Mouse (Mus musculus) thymus, adult 2 months (tissue): Measurements from ENCODE around the gene Polr1e. TPM values are rescaled to one million over a fixed set of nuclear protein-coding genes. Genes with fewer than 3 reads are reported as not detected.

Experiments
- DNase-seq: peaks from one replicate; pipeline ENCODE4 v3.0.0; 2021
- H3K27ac ChIP-seq: fragments of 200-500 bp; 2 replicates; pipeline ENCODE4 v1.5.1; 2012; ENCODE audit warnings: low read length, control low read depth; ENCODE audit not compliant: control insufficient read depth, insufficient read depth
- H3K27me3 ChIP-seq: fragments of 200-500 bp; 2 replicates; pipeline ENCODE4 v1.6.1; 2012; ENCODE audit warnings: mild to moderate bottlenecking, low read length, moderate library complexity, mixed read lengths; ENCODE audit not compliant: control insufficient read depth, insufficient read depth
- H3K36me3 ChIP-seq: fragments of 200-500 bp; 2 replicates; pipeline ENCODE4 v1.6.1; 2012; ENCODE audit warnings: mild to moderate bottlenecking, low read length, moderate library complexity; ENCODE audit not compliant: control insufficient read depth, insufficient read depth
- H3K4me1 ChIP-seq: fragments of 200-500 bp; replicated peaks from 2 replicates; pipeline ENCODE4 v1.6.1; 2012; ENCODE audit warnings: low read length; ENCODE audit not compliant: control insufficient read depth, insufficient read depth
- H3K4me3 ChIP-seq: fragments of 200-500 bp; 2 replicates; pipeline ENCODE4 v1.5.1; 2012; ENCODE audit warnings: mild to moderate bottlenecking, low read length, control low read depth, moderate library complexity; ENCODE audit not compliant: control insufficient read depth, insufficient read depth
- CTCF ChIP-seq: fragments of 200-500 bp; IDR thresholded peaks from 2 replicates; pipeline ENCODE4 v1.5.1; 2012; ENCODE audit warnings: mild to moderate bottlenecking, control low read depth, low read length, moderate library complexity, borderline replicate concordance; ENCODE audit not compliant: control insufficient read depth, poor library complexity, insufficient read depth; ENCODE audit errors: extremely low read depth
- POLR2A ChIP-seq: fragments of 200-500 bp; IDR thresholded peaks from 2 replicates; pipeline ENCODE4 v1.6.1; 2012; ENCODE audit warnings: mild to moderate bottlenecking, low read length, control low read depth, moderate library complexity; ENCODE audit not compliant: control insufficient read depth, poor library complexity, insufficient read depth; ENCODE audit errors: extremely low read depth
- WGBS: fragments of 180-500 bp; shearing (Covaris S2); methylation state at CpG from one replicate; pipeline ENCODE4 v1.1.7; 2018; 5-methylcytosine and 5-hydroxymethylcytosine counted together
- polyA plus RNA-seq: library from polyadenylated mRNA; depleted of rRNA; stranded (reverse); fragments of >200 nt; gene quantifications from 2 replicates; pipeline ENCODE4 v1.2.3, GENCODE M21; 2012; rRNA removed

The Polr1e gene
- 11.1 and 14.6 TPM in 2 replicates for polyA plus RNA-seq

DNA sequence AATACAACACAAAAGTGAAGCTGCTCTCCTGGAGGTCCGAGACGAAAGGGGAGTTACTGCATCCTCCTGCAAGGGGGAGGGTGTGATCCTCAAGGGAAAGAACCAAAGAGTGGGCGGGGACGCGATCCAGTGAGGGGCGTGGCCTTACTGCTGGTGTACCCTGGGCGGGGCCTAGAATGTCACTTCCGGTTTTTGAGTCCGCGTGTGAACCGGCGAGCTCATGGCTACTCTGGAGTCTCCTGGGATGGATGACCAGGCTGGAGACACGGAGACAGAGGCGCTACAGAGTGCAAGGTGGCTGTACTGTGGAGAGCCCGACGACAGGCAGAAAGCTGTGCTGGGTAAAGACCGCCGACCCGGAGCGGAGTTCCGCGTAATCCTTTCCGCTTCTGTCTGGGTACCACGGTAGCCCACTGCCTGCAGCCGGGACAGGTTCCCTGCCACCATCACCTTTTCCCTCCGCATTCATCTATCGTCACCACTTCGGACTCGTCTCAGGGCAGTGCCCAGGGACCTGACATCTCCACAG is at the start of gene Polr1e:
Gene Polr1e, plus strand, starts transcription at position 132 of the 529 bp plus-strand sequence.
- Histone ChIP-seq H3K4me3 (peak within 1 kb of the TSS; percentile 63), H3K36me3 (no peaks in the 10 kb centered on the region), H3K27me3 (no peaks in the 10 kb centered on the region), H3K4me1 (peaks cover 12% of the 10 kb centered on the region), H3K27ac (no peak within 1 kb of the TSS)
- peak; percentile 96 for DNase-seq
- under 1% methylated on average over 29 of the region's 29 CpGs for WGBS
- no peak for TF ChIP-seq POLR2A
- no peak for TF ChIP-seq CTCF

DNA sequence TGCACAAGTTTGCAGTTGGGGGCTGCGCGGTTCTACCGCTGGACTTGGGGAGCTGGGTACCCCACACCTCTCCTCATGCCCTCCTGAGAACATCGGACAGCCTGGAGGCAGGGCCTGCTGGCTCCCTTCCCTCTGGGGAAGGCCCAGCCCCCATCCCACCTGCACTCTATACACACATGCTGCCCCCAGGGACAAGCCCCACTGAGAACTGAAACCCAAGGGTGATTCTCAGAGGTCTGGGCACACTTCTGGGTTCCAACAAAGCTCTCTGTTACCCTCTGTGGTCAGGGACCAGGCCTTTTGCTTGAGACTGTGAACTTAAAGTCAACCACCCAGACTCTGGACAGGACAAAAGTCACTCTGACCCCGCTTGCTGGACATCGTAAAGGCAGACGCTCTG is 48.3 kb upstream of the Polr1e start:
- Histone ChIP-seq H3K36me3 (no peaks in the 10 kb centered on the region), H3K27ac (no peak overlapping the region), H3K4me3 (no peak overlapping the region), H3K27me3 (no peaks in the 10 kb centered on the region), H3K4me1 (peaks cover 6% of the 10 kb centered on the region)
- DNase-seq: no peak
- 92% methylated on average over 7 of the region's 7 CpGs for WGBS
- no peak for TF ChIP-seq CTCF
- no peak for TF ChIP-seq POLR2A

DNA sequence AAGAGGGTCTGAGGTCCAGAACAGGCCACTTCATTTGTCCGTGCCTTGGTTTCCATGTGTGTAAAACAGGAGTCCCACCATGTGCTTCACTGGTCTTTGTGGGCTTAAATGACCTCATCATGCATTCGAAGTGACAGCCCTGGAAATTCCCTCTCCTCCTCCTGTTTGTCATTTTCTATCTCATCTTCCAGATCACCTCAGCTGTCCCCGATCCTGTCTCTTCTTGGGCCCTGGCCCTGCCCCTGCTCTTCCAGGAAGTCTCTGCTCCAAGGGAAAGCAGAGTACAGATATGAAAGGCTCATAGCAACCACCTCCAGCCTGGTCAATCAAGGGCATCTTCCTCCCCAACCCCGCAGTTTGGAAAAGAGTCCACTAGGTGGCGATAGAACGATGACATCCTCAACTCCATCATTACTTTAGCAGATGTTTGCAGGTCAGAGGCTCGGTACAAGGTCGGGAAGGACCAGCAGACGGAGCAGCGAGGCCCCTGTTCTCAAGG is 47.7 kb upstream of the Polr1e start:
- Histone ChIP-seq H3K27ac (no peak overlapping the region), H3K4me1 (peaks cover 6% of the 10 kb centered on the region), H3K36me3 (no peaks in the 10 kb centered on the region), H3K4me3 (no peak overlapping the region), H3K27me3 (no peaks in the 10 kb centered on the region)
- DNase-seq: peak; percentile 46
- 22% methylated on average over 10 of the region's 10 CpGs for WGBS
- TF ChIP-seq POLR2A (no peak), CTCF (peak; percentile 77; the same call in 1 of the 2 replicates)

DNA sequence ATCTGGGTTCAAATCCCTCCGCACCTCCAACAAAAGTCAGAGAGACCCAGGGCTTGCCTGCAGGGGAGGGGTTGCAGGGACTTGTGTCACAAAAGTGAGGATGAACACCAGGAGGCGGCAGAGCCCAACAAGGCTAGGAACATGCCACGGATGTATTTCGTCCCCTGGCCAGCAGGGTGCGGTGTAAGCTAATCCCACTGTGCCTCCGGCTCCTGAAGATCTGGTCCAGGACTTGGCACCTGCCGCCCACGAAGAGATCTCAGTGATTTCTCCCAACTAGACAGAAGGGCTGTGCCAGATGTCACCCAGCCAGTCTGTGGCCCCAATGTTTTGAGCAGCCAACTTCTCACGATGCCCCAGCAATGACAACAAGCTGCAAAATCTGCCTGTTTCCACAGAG is 44.9 kb upstream of the Polr1e start:
- Histone ChIP-seq H3K36me3 (no peaks in the 10 kb centered on the region), H3K27me3 (no peaks in the 10 kb centered on the region), H3K4me3 (peak overlapping the region; percentile 17; the same call in 1 of the 2 replicates), H3K4me1 (peaks cover 6% of the 10 kb centered on the region), H3K27ac (no peak overlapping the region)
- DNase-seq: peak; percentile 93
- TF ChIP-seq CTCF: peak; percentile 94
- no peak for TF ChIP-seq POLR2A
- 10% methylated on average over 9 of the region's 9 CpGs for WGBS

DNA sequence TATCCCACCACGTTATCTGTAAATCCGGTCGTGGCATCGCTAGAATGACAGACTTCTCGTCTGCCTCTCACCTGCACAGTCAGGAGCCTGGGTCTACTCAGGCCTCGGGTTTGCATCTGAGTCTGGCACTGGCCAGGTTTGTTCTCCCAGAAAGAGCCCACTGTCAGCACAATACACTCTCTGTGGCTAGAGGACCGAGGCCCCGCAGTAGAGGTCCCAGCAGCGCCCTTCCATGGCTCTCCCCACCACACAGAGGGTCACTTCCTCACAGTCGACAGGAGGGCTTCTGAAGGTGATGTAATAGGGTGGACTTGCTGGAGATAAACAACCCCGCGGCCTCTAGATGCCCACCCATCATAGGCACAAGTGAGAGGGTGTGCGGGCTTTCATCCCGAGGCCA is 44.5 kb upstream of the Polr1e start:
- Histone ChIP-seq H3K27me3 (no peaks in the 10 kb centered on the region), H3K4me1 (peaks cover 6% of the 10 kb centered on the region), H3K4me3 (peak overlapping the region; percentile 17; the same call in 1 of the 2 replicates), H3K36me3 (no peaks in the 10 kb centered on the region), H3K27ac (no peak overlapping the region)
- TF ChIP-seq POLR2A: no peak
- TF ChIP-seq CTCF: no peak
- 55% methylated on average over 14 of the region's 14 CpGs for WGBS
- DNase-seq: no peak

DNA sequence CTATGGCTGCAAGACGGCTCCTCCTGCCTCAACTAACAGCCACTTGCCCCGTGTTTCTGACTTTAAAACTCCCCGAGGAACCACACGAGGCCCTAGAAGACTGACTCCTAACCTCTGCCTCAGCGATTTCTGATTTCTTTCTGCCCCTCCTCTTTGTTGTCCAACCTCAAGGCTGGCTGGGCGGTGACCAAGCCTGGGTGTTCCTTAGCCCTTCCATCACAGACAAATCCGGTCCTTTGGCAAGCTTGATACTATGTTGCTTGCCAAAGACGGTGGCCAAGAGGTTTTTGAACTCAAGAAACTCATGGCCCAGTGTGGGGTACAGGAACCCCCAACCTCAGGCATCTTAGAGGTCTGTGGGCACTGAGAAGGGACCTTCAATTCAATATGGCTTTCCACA is 44.1 kb upstream of the Polr1e start:
- TF ChIP-seq POLR2A (no peak), CTCF (no peak)
- Histone ChIP-seq H3K4me1 (peaks cover 6% of the 10 kb centered on the region), H3K36me3 (no peaks in the 10 kb centered on the region), H3K27ac (no peak overlapping the region), H3K27me3 (no peaks in the 10 kb centered on the region), H3K4me3 (no peak overlapping the region)
- DNase-seq: no peak
- WGBS: 88% methylated on average over 8 of the region's 8 CpGs
